In the genomic region with DNA sequence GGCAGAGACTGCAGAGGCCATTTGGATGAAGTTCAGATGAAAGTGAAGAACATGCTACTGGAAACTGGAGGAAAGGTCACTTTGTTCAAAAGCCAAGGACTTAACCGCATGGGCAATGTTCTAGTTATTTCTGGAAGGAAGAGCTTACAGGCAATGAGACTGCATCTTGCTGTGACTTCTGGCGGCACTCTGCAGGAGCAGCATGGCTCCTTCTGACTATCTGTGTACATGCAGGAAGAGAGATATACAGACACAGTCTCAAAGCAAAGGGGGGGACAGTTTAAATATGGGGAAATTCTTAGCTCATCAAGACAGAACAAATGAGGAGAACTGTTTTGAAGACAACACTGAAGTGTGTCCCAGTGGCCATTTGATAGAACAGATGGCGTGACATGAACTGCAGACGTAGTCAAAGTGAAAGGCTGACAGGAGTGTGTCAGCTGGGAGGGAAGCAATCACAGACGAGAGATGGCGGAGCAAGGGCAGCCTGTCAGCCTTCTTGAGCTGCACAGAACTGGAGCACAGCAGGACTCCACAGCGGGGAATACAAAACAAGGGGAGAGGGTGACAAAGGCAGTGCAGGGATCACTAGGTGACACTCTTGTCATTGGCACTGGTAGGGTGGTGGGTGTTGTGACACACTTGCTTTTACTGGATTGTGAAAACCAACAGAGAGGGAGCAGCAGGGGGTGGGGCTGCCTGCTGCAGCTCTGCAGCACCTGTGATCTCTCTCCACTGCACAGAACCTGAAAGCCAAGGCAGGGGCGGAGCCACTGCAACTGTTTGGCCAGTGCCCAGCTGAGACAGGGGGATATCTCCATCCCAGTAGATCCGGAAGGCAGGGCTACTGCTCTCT, we compare ENCODE assay signal across 9 mouse cellular contexts.
DNase-seq lines count a peak whose midpoint lies in the region; ATAC-seq and TF ChIP-seq lines count a peak whose summit lies in the region.
"Had no signal": no experiment of that assay in that cellular context is flagged by ENCODE, and none has a peak within 500 bp of the region (broad histone marks: within the 10 kb centered on the region; RNA-seq: fewer than 3 reads in every experiment).

No protein-coding gene starts in this region.

- no peak for TF ChIP-seq POLR2A in kidney, adult 2 months (IDR thresholded peaks at IDR 0.05; ENCODE audit: low read depth, low read length)

- TF ChIP-seq CTCF in kidney, adult 2 months (conservative IDR thresholded peaks at IDR 0.05; ENCODE audit: insufficient read depth, insufficient read length, low read depth, low read length): no peak; the same call in 1 of the 2 replicates

- H3K4me2 ChIP-seq in kidney, embryonic 14.5 days (replicated peaks; ENCODE audit: low read depth, low read length): no peak overlapping the region
- no peak overlapping the region for H3K4me2 ChIP-seq in intestine, embryonic 14.5 days (ENCODE audit: low read length)
- no peak overlapping the region for H3K4me2 ChIP-seq in liver, embryonic 15.5 days

- no peak overlapping the region for H3K4me3 ChIP-seq in kidney, adult 2 months (ENCODE audit: insufficient read depth, low read depth, low read length)
- no peak overlapping the region for H3K4me3 ChIP-seq in kidney, embryonic 14.5 days (ENCODE audit: low read length)
- H3K4me3 ChIP-seq in intestine, embryonic 14.5 days (ENCODE audit: low read depth, low read length): no peak overlapping the region
- no peak overlapping the region for H3K4me3 ChIP-seq in liver, embryonic 15.5 days (replicated peaks)
- H3K4me3 ChIP-seq: erythroblast, embryonic 14.5 days had no signal

- H3K27ac ChIP-seq in kidney, adult 2 months (ENCODE audit: insufficient read depth, low read depth, low read length): no peak overlapping the region
- H3K27ac ChIP-seq in kidney, embryonic 14.5 days (ENCODE audit: low read depth, low read length): no peak overlapping the region
- no peak overlapping the region for H3K27ac ChIP-seq in intestine, embryonic 14.5 days (ENCODE audit: low read depth)
- H3K27ac ChIP-seq in liver, embryonic 15.5 days (replicated peaks): no peak overlapping the region

- no peak overlapping the region for H3K9ac ChIP-seq in kidney, embryonic 14.5 days (ENCODE audit: low read depth, low read length)
- H3K9ac ChIP-seq in intestine, embryonic 14.5 days (ENCODE audit: low read length): no peak overlapping the region
- no peak overlapping the region for H3K9ac ChIP-seq in liver, embryonic 15.5 days

- no peak for ATAC-seq in kidney, embryonic 14.5 days (ENCODE audit: low FRiP score, low TSS enrichment)
- ATAC-seq in intestine, embryonic 14.5 days (replicated peaks; ENCODE audit: low FRiP score, low TSS enrichment, low read depth): peak; percentile 50; the same call in 1 of the 2 replicates
- ATAC-seq in liver, embryonic 15.5 days (ENCODE audit: insufficient read depth): peak; percentile 31; the same call in 1 of the 2 replicates

- 67% methylated on average over 9 of the region's 9 CpGs for WGBS in kidney, adult 2 months
- 66% methylated on average over 9 of the region's 9 CpGs for WGBS in kidney, embryonic 14.5 days
- 67% methylated on average over 9 of the region's 9 CpGs for WGBS in intestine, embryonic 14.5 days
- WGBS in liver, embryonic 15.5 days (ENCODE audit: insufficient replicate concordance): 66% methylated on average over 9 of the region's 9 CpGs

- no peaks in the 10 kb centered on the region for H3K9me3 ChIP-seq in kidney, embryonic 14.5 days (ENCODE audit: control insufficient read depth, low read length)
- no peaks in the 10 kb centered on the region for H3K9me3 ChIP-seq in intestine, embryonic 14.5 days (ENCODE audit: control insufficient read depth, low read length)
- no peaks in the 10 kb centered on the region for H3K9me3 ChIP-seq in liver, embryonic 15.5 days (replicated peaks)

- no peaks in the 10 kb centered on the region for H3K27me3 ChIP-seq in kidney, adult 2 months (replicated peaks; ENCODE audit: control insufficient read depth, insufficient read depth, low read length)
- H3K27me3 ChIP-seq in kidney, embryonic 14.5 days (ENCODE audit: control insufficient read depth, insufficient read depth, low read length): no peaks in the 10 kb centered on the region
- H3K27me3 ChIP-seq in intestine, embryonic 14.5 days (replicated peaks; ENCODE audit: control insufficient read depth, insufficient read depth, low read length): no peaks in the 10 kb centered on the region
- H3K27me3 ChIP-seq in liver, embryonic 15.5 days: no peaks in the 10 kb centered on the region

- peak; percentile 74 for DNase-seq in kidney, adult 2 months
- DNase-seq in brain, adult 2 months (ENCODE audit: low read depth, low spot score): peak; percentile 81
- peak; percentile 28 for DNase-seq in gastrocnemius, postnatal 25 days
- no peak for DNase-seq in intestine, embryonic 14.5 days (ENCODE audit: low spot score)
- DNase-seq in right cerebral cortex, adult 2 months (ENCODE audit: low spot score in 2 of 2): peak; percentile 20 to 44
- DNase-seq in spleen, adult 18-20 months: no peak

- no peaks in the 10 kb centered on the region for H3K36me3 ChIP-seq in kidney, adult 2 months (ENCODE audit: control insufficient read depth, insufficient read depth, low read length)
- no peaks in the 10 kb centered on the region; the same call in 1 of the 2 replicates for H3K36me3 ChIP-seq in kidney, embryonic 14.5 days (ENCODE audit: control insufficient read depth, insufficient read depth, low read length)
- no peaks in the 10 kb centered on the region for H3K36me3 ChIP-seq in intestine, embryonic 14.5 days (ENCODE audit: control insufficient read depth, insufficient read depth, low read length)
- H3K36me3 ChIP-seq in liver, embryonic 15.5 days (replicated peaks): no peaks in the 10 kb centered on the region

- H3K4me1 ChIP-seq in kidney, adult 2 months (ENCODE audit: control insufficient read depth, insufficient read depth, low read length): peaks cover 4% of the 10 kb centered on the region; the same call in 1 of the 2 replicates
- no peaks in the 10 kb centered on the region for H3K4me1 ChIP-seq in kidney, embryonic 14.5 days (ENCODE audit: control insufficient read depth, insufficient read depth, low read length)
- no peaks in the 10 kb centered on the region for H3K4me1 ChIP-seq in intestine, embryonic 14.5 days (replicated peaks; ENCODE audit: control insufficient read depth, insufficient read depth, low read length)
- no peaks in the 10 kb centered on the region; the same call in 1 of the 2 replicates for H3K4me1 ChIP-seq in liver, embryonic 15.5 days (replicated peaks)

Comparison
In these comparisons a context has a peak if more than half of its experiments do, and no peak if none do; other contexts are left out.
1. DNase-seq: peak in kidney, adult 2 months (single experiment), brain, adult 2 months (single experiment), gastrocnemius, postnatal 25 days (single experiment) and right cerebral cortex, adult 2 months (2 of 2); none in intestine, embryonic 14.5 days (single experiment) and spleen, adult 18-20 months (0 of 2).